Comparison of ENCODE assay signal across 15 mouse cellular contexts in the genomic region with DNA sequence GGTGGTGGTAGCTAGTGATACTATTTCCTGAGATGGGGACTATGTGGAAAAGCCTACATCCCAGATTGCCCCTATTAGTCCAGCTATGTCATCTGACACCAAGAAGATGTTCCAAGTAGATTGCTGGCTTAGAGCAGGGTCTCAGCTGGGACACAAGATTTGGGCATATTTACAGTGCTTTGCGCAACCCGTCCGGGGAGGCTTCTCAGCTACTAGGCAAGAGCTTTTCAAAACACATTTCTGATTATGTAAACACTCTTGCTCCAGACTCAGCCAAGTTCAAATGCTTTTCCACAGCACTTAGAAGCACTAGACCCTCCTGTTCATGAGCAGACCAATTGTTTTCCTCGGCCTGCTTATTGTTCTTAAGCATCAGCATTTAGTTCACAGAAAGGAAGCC. TPM values are rescaled to one million over a fixed set of nuclear protein-coding genes. Genes with fewer than 3 reads are reported as not detected.
DNase-seq lines count a peak whose midpoint lies in the region; ATAC-seq and TF ChIP-seq lines count a peak whose summit lies in the region.
"Had no signal": no experiment of that assay in that cellular context is flagged by ENCODE, and none has a peak within 500 bp of the region (broad histone marks: within the 10 kb centered on the region; RNA-seq: fewer than 3 reads in every experiment).

No protein-coding gene starts in this region.

- H3K27me3 ChIP-seq in lung, postnatal 0 days (replicated peaks; ENCODE audit: insufficient read depth, low read length), result no peaks in the 10 kb centered on the region

- TF ChIP-seq EP300 in lung, postnatal 0 days (IDR thresholded peaks at IDR 0.05), result peak; percentile 82

- H3K4me3 ChIP-seq in lung, postnatal 0 days (ENCODE audit: low read depth, low read length), result no peak overlapping the region

- peak; percentile 52 for DNase-seq in adrenal gland, adult 2 months
- DNase-seq in adrenal gland, postnatal 4 days (ENCODE audit: low spot score in 2 of 2), result no peak
- peak; percentile 57 to 61 for DNase-seq in heart, adult 9 months (ENCODE audit: low spot score in 2 of 2)
- DNase-seq in heart, postnatal 10 days, result no peak
- peak; percentile 29 for DNase-seq in NIH3T3 (ENCODE audit: low read depth)
- peak; percentile 95 for DNase-seq in lung, postnatal 0 days (ENCODE audit: low spot score)
- no peak for DNase-seq in left cerebral cortex, postnatal 4 days
- no peak for DNase-seq in spleen, postnatal 14 days (ENCODE audit: low spot score in 2 of 2)
- DNase-seq: cerebellum, adult 8-10 months; embryo, embryonic 11 days; spleen, adult 18-20 months; thymus, adult 2 months had no signal

- 5% methylated on average over 4 of the region's 4 CpGs for WGBS in lung, postnatal 0 days

- intact Hi-C loops in heart, postnatal 10 days (cut with DNase I), result loop anchor here (1.0 to 10.0 kb wide), 3 partner anchors 80 to 511 kb away; a partner anchor contains a TSS
- intact Hi-C loops in left cerebral cortex, postnatal 4 days (cut with DNase I), result loop anchor here (2.0 kb wide), 1 partner anchor 201 kb away; no protein-coding TSS in a partner anchor

- ATAC-seq in lung, postnatal 0 days, result peak; percentile 84

- peaks cover 12% of the 10 kb centered on the region; the same call in 1 of the 2 replicates for H3K4me1 ChIP-seq in lung, postnatal 0 days (ENCODE audit: insufficient read depth, low read depth, low read length)

- no peak overlapping the region for H3K9ac ChIP-seq in lung, postnatal 0 days (replicated peaks; ENCODE audit: low read depth)

- H3K27ac ChIP-seq in lung, postnatal 0 days (ENCODE audit: low read length), result peak overlapping the region; percentile 76

- H3K36me3 ChIP-seq in lung, postnatal 0 days (ENCODE audit: insufficient read depth, low read length), result 0 out of 2 replicates have a peak, but pooled peaks cover 5% of the 10 kb centered on the region

- no peak for TF ChIP-seq CTCF in lung, postnatal 0 days (IDR thresholded peaks at IDR 0.05)

- H3K4me2 ChIP-seq in lung, postnatal 0 days (replicated peaks; ENCODE audit: low read depth, low read length), result no peak overlapping the region

- H3K9me3 ChIP-seq in lung, postnatal 0 days (ENCODE audit: low read length), result no peaks in the 10 kb centered on the region

RNA-seq across cellular contexts. Expression of a gene that starts 21.3 kb away (rescaled TPM):
- total RNA-seq in adrenal gland, adult 2 months (2021), result not detected
- polyA plus RNA-seq in adrenal gland, adult 2 months (2012; rRNA removed), result not detected in 2 replicates
- total RNA-seq in adrenal gland, postnatal 4 days (2021), result under 1 TPM in 1 of 2 experiments, not detected in 1; 0.22 TPM
- total RNA-seq in heart, postnatal 10 days (2021), result under 1 TPM; 0.30 to 0.38 TPM
- polyA plus RNA-seq in lung, postnatal 0 days (2015; fragmentation: Nextera tagmentation; extraction: Ambion mirVana), result not detected in 2 replicates
- under 1 TPM; 0.44 TPM for total RNA-seq in left cerebral cortex, postnatal 4 days (2021)
- total RNA-seq: megakaryocyte-erythroid progenitor cell, adult 5-6 weeks had no signal
- polyA plus RNA-seq: forebrain, embryonic 16.5 days; heart, embryonic 14.5 days had no signal

RNA-seq across cellular contexts. Expression of a gene that starts 21.6 kb away (rescaled TPM):
- 100 to 1,000 TPM; 111 to 120 TPM for total RNA-seq in adrenal gland, adult 2 months (2021)
- polyA plus RNA-seq in adrenal gland, adult 2 months (2012; rRNA removed), result 67.0 and 96.3 TPM in 2 replicates
- 100 to 1,000 TPM in 1 of 2 experiments, 10 to 100 TPM in 1; 94.4 to 118 TPM for total RNA-seq in adrenal gland, postnatal 4 days (2021)
- total RNA-seq in heart, postnatal 10 days (2021), result 10 to 100 TPM; 14.9 to 17.2 TPM
- polyA plus RNA-seq in lung, postnatal 0 days (2015; fragmentation: Nextera tagmentation; extraction: Ambion mirVana), result 75.5 and 79.4 TPM in 2 replicates
- 1 to 10 TPM; 7.0 to 9.1 TPM for total RNA-seq in left cerebral cortex, postnatal 4 days (2021)

RNA-seq across cellular contexts. Expression of a gene that starts 28.7 kb away (rescaled TPM):
- under 1 TPM; 0.12 to 0.14 TPM for total RNA-seq in adrenal gland, adult 2 months (2021)
- polyA plus RNA-seq in adrenal gland, adult 2 months (2012; rRNA removed), result not detected in 2 replicates
- under 1 TPM in 1 of 2 experiments, not detected in 1; 0.03 TPM for total RNA-seq in adrenal gland, postnatal 4 days (2021)
- total RNA-seq in heart, postnatal 10 days (2021), result under 1 TPM in 1 of 2 experiments, not detected in 1; 0.12 TPM
- 2.9 and 3.2 TPM in 2 replicates for polyA plus RNA-seq in lung, postnatal 0 days (2015; fragmentation: Nextera tagmentation; extraction: Ambion mirVana)
- under 1 TPM; 0.34 to 0.52 TPM for total RNA-seq in left cerebral cortex, postnatal 4 days (2021)
- total RNA-seq: megakaryocyte-erythroid progenitor cell, adult 5-6 weeks had no signal
- polyA plus RNA-seq: forebrain, embryonic 16.5 days; heart, embryonic 14.5 days had no signal

RNA-seq across cellular contexts. Expression of a gene that starts 49.9 kb away (rescaled TPM):
- total RNA-seq in adrenal gland, adult 2 months (2021), result under 1 TPM; 0.40 to 0.48 TPM
- polyA plus RNA-seq in adrenal gland, adult 2 months (2012; rRNA removed), result not detected in 2 replicates
- 1 to 10 TPM; 1.6 to 2.4 TPM for total RNA-seq in adrenal gland, postnatal 4 days (2021)
- under 1 TPM; 0.07 to 0.12 TPM for total RNA-seq in heart, postnatal 10 days (2021)
- polyA plus RNA-seq in lung, postnatal 0 days (2015; fragmentation: Nextera tagmentation; extraction: Ambion mirVana), result not detected in 2 replicates
- under 1 TPM; 0.16 to 0.32 TPM for total RNA-seq in left cerebral cortex, postnatal 4 days (2021)
- total RNA-seq: megakaryocyte-erythroid progenitor cell, adult 5-6 weeks had no signal
- polyA plus RNA-seq: forebrain, embryonic 16.5 days; heart, embryonic 14.5 days had no signal

Comparison
In these comparisons a context has a peak if more than half of its experiments do, and no peak if none do; other contexts are left out.
1. DNase-seq: peak in adrenal gland, adult 2 months (single experiment), heart, adult 9 months (2 of 2), NIH3T3 (single experiment) and lung, postnatal 0 days (single experiment); none in adrenal gland, postnatal 4 days (0 of 2), heart, postnatal 10 days (0 of 2), left cerebral cortex, postnatal 4 days (single experiment) and spleen, postnatal 14 days (0 of 2).
2. RNA of a gene that starts 21.6 kb away (total RNA-seq): 111 to 120 TPM in adrenal gland, adult 2 months and 94.4 to 118 TPM in adrenal gland, postnatal 4 days; 14.9 to 17.2 TPM in heart, postnatal 10 days and 7.0 to 9.1 TPM in left cerebral cortex, postnatal 4 days; every median in the first group is over 4 times any median in the second.